Mouse (Mus musculus) brown adipose tissue, adult 24 weeks (tissue): ENCODE data around the gene Rad1. TPM values are rescaled to one million over a fixed set of nuclear protein-coding genes. Genes with fewer than 3 reads are reported as not detected.
"Not testable (repeated sequence)": the region's sequence is repeated elsewhere in the genome, so short reads cannot be mapped to it uniquely, and the experiment has no call there.

Experiments
- H3K27ac ChIP-seq: fragments of 200-500 bp; replicated peaks from 2 replicates; pipeline ENCODE4 v1.5.1; 2012; ENCODE audit warnings: low read depth, mild to moderate bottlenecking, low read length
- H3K4me1 ChIP-seq: fragments of 200-500 bp; 2 replicates; pipeline ENCODE4 v1.6.1; 2012; ENCODE audit warnings: low read length, mixed read lengths; ENCODE audit not compliant: control insufficient read depth, insufficient read depth, insufficient read length
- H3K4me3 ChIP-seq: fragments of 200-500 bp; 2 replicates; pipeline ENCODE4 v1.5.1; 2012; ENCODE audit warnings: low read depth, mild to moderate bottlenecking, low read length, moderate library complexity; ENCODE audit not compliant: insufficient read depth
- polyA plus RNA-seq: library from polyadenylated mRNA; stranded (reverse); fragments of >200 nt; gene quantifications from 2 replicates; pipeline ENCODE4 v1.2.4, GENCODE M21; 2012; ENCODE audit not compliant: missing spikeins, insufficient read depth, insufficient read length

Gene Rad1
- polyA plus RNA-seq, 1 experiment: 3.9 TPM

- Histone ChIP-seq H3K27ac (no peak overlapping the region), H3K4me1 (no peaks in the 10 kb centered on the region), H3K4me3 (no peak overlapping the region)
These were observed 4.3 kb downstream of the Rad1 start for GRCm38 (mm10) chr15:10490101-10490500.

GRCm38 (mm10) chr15:10495944-10496343, 10.1 kb downstream of the Rad1 start:
- Histone ChIP-seq H3K27ac (no peak overlapping the region), H3K4me1 (no peaks in the 10 kb centered on the region), H3K4me3 (no peak overlapping the region)

- H3K27ac ChIP-seq, H3K4me3 ChIP-seq, H3K4me1 ChIP-seq: not testable (repeated sequence)
These were observed 10.9 kb downstream of the Rad1 start for GRCm38 (mm10) chr15:10496696-10497095.

- Histone ChIP-seq H3K4me3 (no peak overlapping the region), H3K4me1 (no peaks in the 10 kb centered on the region)
These were observed 13.8 kb downstream of the Rad1 start for GRCm38 (mm10) chr15:10499593-10499992.

DNA sequence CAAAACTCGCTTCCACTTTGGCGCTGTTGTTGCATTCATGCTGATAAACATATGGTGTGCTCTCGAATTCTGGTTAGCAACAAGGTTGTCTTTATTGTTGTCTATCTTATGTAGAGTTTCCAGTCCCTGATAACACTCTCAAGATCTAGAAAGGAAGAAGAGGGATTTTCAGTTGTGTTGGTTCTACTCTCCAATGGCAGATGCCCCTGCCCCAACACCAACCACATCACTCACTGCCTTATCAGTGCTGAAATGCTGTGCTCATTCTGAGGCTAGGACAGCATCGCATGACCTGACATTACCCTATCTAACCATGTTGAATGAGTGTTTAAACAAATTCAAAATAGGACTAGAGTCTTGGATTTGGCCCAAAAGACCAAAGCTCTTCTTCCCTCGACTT, 14.2 kb downstream of the Rad1 start:
- no peak overlapping the region for H3K4me3 ChIP-seq
- H3K4me1 ChIP-seq: no peaks in the 10 kb centered on the region
- H3K27ac ChIP-seq: no peak overlapping the region

More at GRCm38 (mm10) chr15:10499593-10499992, 13.8 kb downstream of the Rad1 start:
- H3K27ac ChIP-seq: no peak overlapping the region

- no peaks in the 10 kb centered on the region for H3K4me1 ChIP-seq
- no peak overlapping the region for H3K4me3 ChIP-seq
- H3K27ac ChIP-seq: no peak overlapping the region
These were observed 15.3 kb downstream of the Rad1 start for GRCm38 (mm10) chr15:10500838-10501719.

DNA sequence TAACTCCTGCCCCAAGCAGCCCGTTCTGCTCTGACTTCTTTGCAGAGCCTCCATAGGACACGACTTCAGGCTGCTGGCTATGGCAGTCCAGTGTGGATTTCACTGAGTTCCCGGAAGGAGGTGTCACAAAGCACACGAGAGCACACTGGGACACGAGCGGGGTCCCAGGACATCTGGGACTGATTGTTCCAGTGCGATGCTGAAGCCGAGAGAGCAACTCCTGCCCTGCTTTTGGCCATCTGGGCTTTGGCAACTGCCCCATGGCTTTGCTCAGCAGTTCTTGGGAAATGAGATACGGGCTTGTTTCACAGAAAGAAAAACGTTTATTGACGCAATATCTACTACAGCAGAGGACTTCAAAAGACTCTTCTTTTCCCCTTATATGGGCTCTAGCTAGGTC, 20.3 kb downstream of the Rad1 start:
- H3K4me1 ChIP-seq: no peaks in the 10 kb centered on the region
- H3K27ac ChIP-seq: no peak overlapping the region
- H3K4me3 ChIP-seq: no peak overlapping the region

GRCm38 (mm10) chr15:10515166-10515565, 29.3 kb downstream of the Rad1 start:
- Histone ChIP-seq H3K4me3 (no peak overlapping the region), H3K4me1 (no peaks in the 10 kb centered on the region), H3K27ac (no peak overlapping the region)

DNA sequence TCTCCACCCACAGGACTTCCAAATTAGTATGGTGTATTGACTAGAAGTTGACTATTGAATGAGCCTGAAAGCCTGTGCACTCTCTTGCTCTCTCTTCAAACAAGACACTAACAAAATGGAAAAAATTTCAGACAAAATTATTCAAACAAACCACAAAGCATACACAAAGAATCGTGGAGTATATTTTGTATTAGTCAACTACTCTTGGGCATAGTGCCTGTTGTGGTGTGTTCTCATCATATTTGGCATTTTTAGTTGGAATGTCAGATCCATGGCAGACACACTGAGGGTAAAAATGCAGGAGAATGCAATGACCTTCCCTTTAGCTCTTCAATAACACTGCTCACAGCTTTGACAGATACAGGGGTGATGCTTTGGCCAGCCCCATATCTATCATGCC, 40.1 kb downstream of the Rad1 start:
- Histone ChIP-seq H3K4me3 (no peak overlapping the region), H3K27ac (no peak overlapping the region), H3K4me1 (no peaks in the 10 kb centered on the region)

GRCm38 (mm10) chr15:10531352-10531751, 45.5 kb downstream of the Rad1 start:
- Histone ChIP-seq H3K4me3 (no peak overlapping the region), H3K4me1 (no peaks in the 10 kb centered on the region), H3K27ac (no peak overlapping the region)

- not testable (repeated sequence) for H3K4me3 ChIP-seq, H3K27ac ChIP-seq, H3K4me1 ChIP-seq
These were observed 47.5 kb downstream of the Rad1 start for GRCm38 (mm10) chr15:10533361-10533760.

- Histone ChIP-seq H3K27ac (no peak overlapping the region), H3K4me3 (no peak overlapping the region), H3K4me1 (no peaks in the 10 kb centered on the region)
These were observed 48.8 kb downstream of the Rad1 start for GRCm38 (mm10) chr15:10534591-10534990.

- H3K4me1 ChIP-seq: peaks cover 2% of the 10 kb centered on the region; the same call in 1 of the 2 replicates
- no peak overlapping the region for H3K27ac ChIP-seq
- H3K4me3 ChIP-seq: no peak overlapping the region
These were observed 50.2 kb downstream of the Rad1 start for GRCm38 (mm10) chr15:10535969-10536368.

GRCm38 (mm10) chr15:10540271-10541088, 54.7 kb downstream of the Rad1 start:
- Histone ChIP-seq H3K27ac (no peak overlapping the region), H3K4me3 (no peak overlapping the region), H3K4me1 (peaks cover 4% of the 10 kb centered on the region; the same call in 1 of the 2 replicates)
